Mouse (Mus musculus): Measurements from ENCODE around the gene Cbarp.

- TF ChIP-seq CTCF (IDR thresholded peaks at IDR 0.05; ENCODE audit: low read depth) (no peak), EP300 (IDR thresholded peaks at IDR 0.05; ENCODE audit: low read depth) (no peak)
Measured at GRCm38 (mm10) chr10:80131316-80131951, 9.2 kb downstream of the Cbarp start.
